Mouse (Mus musculus): Measurements from ENCODE around the gene Scml4. TPM values are rescaled to one million over a fixed set of nuclear protein-coding genes. Genes with fewer than 3 reads are reported as not detected.

Gene Scml4
- total RNA-seq, 2 experiments from 2014 or later, result 3.6 TPM

DNA sequence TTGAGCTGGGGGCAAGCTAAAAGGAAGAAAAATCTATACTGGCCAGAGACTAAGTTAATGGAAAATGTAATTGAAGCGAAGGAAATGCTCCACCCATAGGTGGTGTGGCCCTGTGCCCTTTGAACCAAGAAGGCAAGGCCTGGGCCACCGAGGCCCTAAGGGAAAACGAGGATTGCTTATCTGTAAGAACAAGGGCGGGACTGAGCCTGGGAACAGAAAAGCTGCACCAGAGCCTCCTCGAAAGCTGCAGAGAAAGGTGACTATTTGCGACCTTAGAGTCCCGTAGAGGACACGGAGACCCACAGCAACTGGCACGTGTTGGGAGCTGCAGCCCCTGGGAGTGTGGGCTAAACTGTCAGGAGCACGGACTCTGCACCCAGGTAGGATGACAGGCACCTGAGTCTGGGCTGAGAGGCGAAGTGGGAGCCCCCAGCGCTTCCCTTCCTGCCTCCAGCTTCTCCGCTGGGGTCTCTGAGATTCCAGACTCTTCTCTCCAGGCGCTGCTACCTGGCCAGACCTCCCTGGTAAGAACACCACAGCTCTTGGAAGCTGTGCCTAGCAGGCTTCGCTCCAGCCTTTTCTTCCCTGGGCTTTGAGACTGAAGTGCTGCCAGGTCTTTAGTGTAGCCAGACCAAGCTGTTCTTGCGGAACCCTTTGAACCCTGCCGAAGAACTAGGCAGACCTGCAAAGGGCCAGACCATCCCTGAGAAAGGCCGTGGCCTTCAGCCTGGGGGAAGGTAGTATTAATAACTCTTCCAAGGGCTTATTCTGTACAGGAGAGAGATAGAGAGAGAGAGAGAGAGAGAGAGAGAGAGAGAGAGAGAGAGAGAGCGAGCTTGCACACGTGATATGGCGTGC is 80.3 kb downstream of the Scml4 start:
- H3K4me3 ChIP-seq, result no peak overlapping the region
- no peak for DNase-seq (ENCODE audit: extremely low spot score in 1 of 2, low spot score in 2 of 2)
- H3K27ac ChIP-seq, result no peak overlapping the region
- intact Hi-C loops (cut with DNase I), result loop anchor here (5.0 kb wide), 2 partner anchors 78 to 633 kb away; partner anchors contain the start of gene Scml4
- TF ChIP-seq CTCF (IDR thresholded peaks at IDR 0.05), result no peak

GRCm38 (mm10) chr10:42941278-42941677 is 81.1 kb downstream of the Scml4 start:
- TF ChIP-seq CTCF (IDR thresholded peaks at IDR 0.05), result no peak
- Histone ChIP-seq H3K4me3 (peak overlapping the region; percentile 40), H3K27ac (no peak overlapping the region)
- no peak for DNase-seq (ENCODE audit: extremely low spot score in 1 of 2, low spot score in 2 of 2)
- intact Hi-C loops (cut with DNase I), result loop anchor here (5.0 kb wide), 2 partner anchors 79 to 634 kb away; partner anchors contain the start of gene Scml4

DNA sequence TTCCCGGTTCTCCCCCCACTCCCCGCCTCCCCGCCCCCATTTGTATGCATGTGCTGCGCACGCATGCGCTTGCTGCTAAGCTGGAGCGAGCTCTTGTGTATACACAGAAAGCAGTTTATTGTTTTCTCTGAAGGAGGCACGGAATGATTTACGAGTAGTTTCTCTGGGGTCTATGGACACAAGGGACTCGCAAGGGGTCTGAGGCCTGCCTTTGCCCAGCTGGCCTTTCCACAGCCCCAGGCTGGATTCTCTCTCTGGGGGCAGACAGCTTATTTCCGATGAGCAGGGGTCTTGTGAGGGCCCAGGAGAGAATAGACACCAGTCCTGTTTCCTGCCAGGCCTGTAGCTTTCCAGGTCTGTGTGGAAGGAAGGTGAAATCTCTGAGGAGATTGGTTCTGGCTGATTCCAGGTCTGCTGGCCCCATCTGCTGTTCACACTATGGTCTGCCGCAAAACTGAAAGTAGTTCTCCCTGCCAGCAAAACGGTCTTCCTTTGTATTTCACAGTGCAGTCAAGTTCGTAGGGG is 81.6 kb downstream of the Scml4 start:
- DNase-seq (ENCODE audit: extremely low spot score in 1 of 2, low spot score in 2 of 2), result peak; percentile 43 to 49
- H3K27ac ChIP-seq, result peak overlapping the region; percentile 68
- H3K4me3 ChIP-seq, result peak overlapping the region; percentile 40
- TF ChIP-seq CTCF (IDR thresholded peaks at IDR 0.05), result peak; percentile 52
- intact Hi-C loops (cut with DNase I), result loop anchor here (1.0 to 5.0 kb wide), 3 partner anchors 79 to 634 kb away; partner anchors contain the start of gene Scml4

DNA sequence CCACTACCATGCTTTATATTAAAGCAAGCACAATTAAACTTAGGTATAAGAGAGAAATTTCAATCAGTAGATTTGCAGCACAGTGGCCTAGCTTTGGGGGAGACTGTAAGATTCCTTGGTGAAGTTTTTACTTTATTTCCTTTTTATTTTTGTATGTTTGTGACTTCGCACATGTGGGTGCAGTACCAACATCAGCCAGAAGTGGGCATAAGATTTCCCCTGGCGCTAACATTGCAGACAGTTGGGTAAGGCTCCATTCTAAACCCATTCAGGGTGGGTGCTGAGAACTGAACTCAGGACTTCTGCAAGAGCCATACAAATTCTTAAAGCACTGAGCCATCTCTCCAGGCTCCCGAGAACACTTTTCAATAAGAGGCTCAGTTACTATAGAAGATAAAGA is 82.1 kb downstream of the Scml4 start:
- peak; percentile 42 for TF ChIP-seq CTCF (IDR thresholded peaks at IDR 0.05)
- intact Hi-C loops (cut with DNase I), result loop anchor here (1.0 to 5.0 kb wide), 3 partner anchors 80 to 635 kb away; partner anchors contain the start of gene Scml4
- H3K27ac ChIP-seq, result no peak overlapping the region
- no peak overlapping the region for H3K4me3 ChIP-seq
- no peak for DNase-seq (ENCODE audit: extremely low spot score in 1 of 2, low spot score in 2 of 2)

DNA sequence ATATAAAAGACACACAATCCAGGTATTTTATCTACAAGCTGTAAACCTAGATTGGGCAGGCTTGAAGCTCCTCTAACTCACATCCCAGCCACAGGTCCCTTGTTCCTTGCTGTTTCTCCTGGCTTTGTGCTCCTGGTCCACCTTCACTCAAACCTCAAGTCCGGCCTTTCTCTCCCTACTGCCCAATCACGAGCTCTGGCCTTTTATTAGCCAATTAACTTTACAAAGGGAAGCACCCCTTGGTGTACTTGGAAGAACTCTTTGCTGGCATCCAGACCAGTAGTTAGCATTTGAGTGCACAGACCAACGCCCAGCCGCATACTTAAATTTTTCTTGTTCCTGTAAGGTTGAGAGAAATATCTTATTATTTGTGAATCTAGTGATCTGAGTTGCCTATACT is 85.1 kb downstream of the Scml4 start:
- Histone ChIP-seq H3K27ac (no peak overlapping the region), H3K4me3 (no peak overlapping the region)
- no peak for DNase-seq (ENCODE audit: extremely low spot score in 1 of 2, low spot score in 2 of 2)
- intact Hi-C loops (cut with DNase I), result no loop called here
- no peak for TF ChIP-seq CTCF (IDR thresholded peaks at IDR 0.05)

DNA sequence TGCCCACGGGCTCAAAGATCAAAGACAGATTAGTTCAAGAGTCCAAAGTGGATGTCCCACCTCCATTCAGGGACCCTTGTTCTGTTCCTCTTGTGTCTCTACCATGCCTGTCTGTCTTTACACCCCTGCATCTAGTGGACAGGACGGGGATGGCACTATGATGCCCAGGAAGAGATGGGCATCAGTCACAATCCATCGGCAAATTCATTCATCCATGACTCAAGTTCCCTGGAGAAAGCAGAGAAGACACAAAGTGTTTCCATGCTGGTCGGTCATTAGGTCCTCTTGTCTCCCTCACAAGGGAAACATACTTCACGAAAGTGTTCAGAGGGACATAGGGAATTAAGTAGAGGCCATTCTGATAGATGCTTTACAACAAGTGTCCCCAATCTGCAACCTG is 87.2 kb downstream of the Scml4 start:
- no peak for TF ChIP-seq CTCF (IDR thresholded peaks at IDR 0.05)
- Histone ChIP-seq H3K27ac (no peak overlapping the region), H3K4me3 (no peak overlapping the region)
- intact Hi-C loops (cut with DNase I), result no loop called here
- DNase-seq (ENCODE audit: extremely low spot score in 1 of 2, low spot score in 2 of 2), result no peak

- Histone ChIP-seq H3K27ac (no peak overlapping the region), H3K4me3 (no peak overlapping the region)
- no peak for DNase-seq (ENCODE audit: extremely low spot score in 1 of 2, low spot score in 2 of 2)
- TF ChIP-seq CTCF (IDR thresholded peaks at IDR 0.05), result no peak
- intact Hi-C loops (cut with DNase I), result loop anchor here (10.0 kb wide), 1 partner anchor 434 kb away; no protein-coding TSS in a partner anchor
Observed at GRCm38 (mm10) chr10:42950252-42950751, 90.1 kb downstream of the Scml4 start.

DNA sequence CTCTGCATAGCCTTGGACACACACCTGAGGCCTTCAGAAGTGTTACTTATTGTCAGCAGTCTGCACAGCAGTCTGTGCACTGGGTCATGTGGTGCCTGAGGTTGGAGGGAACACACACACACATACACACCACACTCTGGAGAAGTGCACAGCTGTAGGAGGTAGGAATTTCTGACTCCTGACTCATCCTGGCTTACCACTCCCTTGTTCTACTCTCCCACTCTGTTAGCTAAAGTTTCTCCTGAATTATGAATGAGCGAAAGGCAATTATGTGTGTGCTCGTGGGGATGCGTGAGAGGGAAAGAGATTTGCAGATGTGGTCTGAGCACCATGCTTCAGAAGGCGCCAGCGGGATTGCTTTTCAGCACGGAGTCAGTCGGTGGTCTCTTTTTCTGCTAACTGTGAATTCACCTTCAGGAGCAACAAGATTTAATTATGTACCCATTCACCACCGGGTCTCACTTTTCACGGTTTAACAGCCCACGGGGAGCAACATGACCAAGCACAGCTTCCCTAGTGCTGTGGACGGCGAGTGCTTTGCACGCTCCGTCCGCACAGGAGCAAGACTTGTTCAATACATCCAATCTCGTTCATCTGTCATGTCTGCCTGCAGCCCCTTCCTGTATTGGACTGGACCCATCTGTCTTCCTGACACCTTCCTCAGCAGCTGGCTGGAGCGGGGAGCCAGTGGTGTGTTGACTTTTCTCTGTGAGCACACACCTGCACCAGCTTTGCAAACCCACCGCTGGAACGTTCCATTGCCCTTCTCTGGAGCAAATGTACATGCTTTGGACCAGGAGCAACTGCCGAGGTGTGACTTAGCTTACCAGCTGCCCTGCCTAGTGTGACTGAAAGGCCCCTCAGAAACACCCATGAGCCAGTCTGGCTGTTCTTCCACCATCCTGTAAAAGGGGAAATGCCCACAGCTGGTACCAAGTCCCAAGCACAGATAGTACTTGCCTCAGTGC is 91.2 kb downstream of the Scml4 start:
- Histone ChIP-seq H3K4me3 (no peak overlapping the region), H3K27ac (no peak overlapping the region)
- intact Hi-C loops (cut with DNase I), result loop anchor here (10.0 kb wide), 1 partner anchor 433 kb away; no protein-coding TSS in a partner anchor
- DNase-seq (ENCODE audit: extremely low spot score in 1 of 2, low spot score in 2 of 2), result no peak
- TF ChIP-seq CTCF (IDR thresholded peaks at IDR 0.05), result no peak

DNA sequence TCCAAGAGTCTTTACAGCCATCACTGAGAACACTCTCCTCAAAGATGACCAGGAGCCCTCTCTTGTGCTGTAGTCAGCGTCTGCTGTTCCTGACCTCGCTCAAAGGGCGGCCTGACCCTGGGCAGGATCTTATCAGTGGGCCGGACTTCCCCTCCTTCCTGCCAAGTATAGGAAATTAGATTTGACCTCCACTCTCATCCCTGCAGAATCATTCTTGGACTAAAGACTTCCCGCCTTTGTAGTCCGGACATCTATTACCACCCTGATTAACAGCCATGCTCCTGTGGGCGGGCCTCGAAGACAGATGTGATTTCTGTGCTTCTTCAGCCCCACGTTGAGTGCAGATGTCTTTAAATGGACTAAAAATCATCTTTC is 91.9 kb downstream of the Scml4 start:
- intact Hi-C loops (cut with DNase I), result loop anchor here (10.0 kb wide), 1 partner anchor 433 kb away; no protein-coding TSS in a partner anchor
- no peak for DNase-seq (ENCODE audit: extremely low spot score in 1 of 2, low spot score in 2 of 2)
- Histone ChIP-seq H3K27ac (no peak overlapping the region), H3K4me3 (no peak overlapping the region)
- no peak for TF ChIP-seq CTCF (IDR thresholded peaks at IDR 0.05)

DNA sequence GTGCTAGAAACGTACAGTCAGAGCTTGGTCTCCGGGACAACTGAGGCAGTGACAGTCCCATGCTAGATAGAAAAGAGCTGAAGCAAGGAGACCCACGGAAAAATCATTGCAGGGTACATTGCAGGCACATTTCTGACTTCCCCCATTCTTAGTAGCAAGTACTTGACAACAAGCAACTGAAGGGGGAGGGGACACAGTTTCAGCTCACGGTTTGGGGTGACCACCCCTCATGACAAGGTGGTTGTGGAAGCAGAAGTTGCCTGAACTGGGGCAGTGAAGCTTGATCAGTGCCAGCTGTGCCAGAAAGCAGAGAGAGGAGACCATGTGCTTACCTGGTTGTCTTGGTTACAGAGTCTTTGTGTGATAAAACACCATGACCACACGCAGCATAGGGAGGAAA is 93.4 kb downstream of the Scml4 start:
- no peak for TF ChIP-seq CTCF (IDR thresholded peaks at IDR 0.05)
- no peak for DNase-seq (ENCODE audit: extremely low spot score in 1 of 2, low spot score in 2 of 2)
- H3K27ac ChIP-seq, result no peak overlapping the region
- intact Hi-C loops (cut with DNase I), result loop anchor here (10.0 kb wide), 1 partner anchor 431 kb away; no protein-coding TSS in a partner anchor
- no peak overlapping the region for H3K4me3 ChIP-seq

DNA sequence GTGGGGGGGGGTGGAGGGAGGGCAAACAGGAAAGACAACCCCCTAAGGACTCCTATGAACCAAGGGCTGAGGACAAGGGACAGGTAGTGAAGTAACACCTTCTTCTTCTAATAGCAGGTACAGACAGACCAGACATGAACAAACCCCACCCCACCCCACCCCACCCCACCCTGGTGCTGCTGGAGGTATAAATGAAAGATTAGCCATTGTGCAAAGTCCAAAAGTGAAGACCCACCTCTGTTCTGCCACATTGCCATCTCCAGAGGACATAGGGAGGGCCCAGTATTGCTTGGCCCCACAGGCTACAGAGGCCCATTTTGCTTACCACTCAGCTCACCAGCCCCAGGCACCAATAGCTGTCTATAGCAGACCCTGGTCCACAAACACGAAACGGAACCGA is 95.0 kb downstream of the Scml4 start:
- intact Hi-C loops (cut with DNase I), result loop anchor here (5.0 to 10.0 kb wide), 2 partner anchors 430 to 497 kb away; no protein-coding TSS in a partner anchor
- H3K4me3 ChIP-seq, result no peak overlapping the region
- no peak overlapping the region for H3K27ac ChIP-seq
- DNase-seq (ENCODE audit: extremely low spot score in 1 of 2, low spot score in 2 of 2), result no peak
- TF ChIP-seq CTCF (IDR thresholded peaks at IDR 0.05), result no peak
